Mouse (Mus musculus) intestine, postnatal 0 days (tissue): Measurements from ENCODE around the gene Nipal3. TPM values are rescaled to one million over a fixed set of nuclear protein-coding genes. Genes with fewer than 3 reads are reported as not detected.

Experiments
- ATAC-seq: fragments of 200-750 bp; cut with Nextera tagmentation; 2 replicates; pipeline ENCODE4 v1.8.0; 2017; ENCODE audit warnings: mild to moderate bottlenecking, moderate TSS enrichment, moderate library complexity
- H3K27ac ChIP-seq: fragments of 300-500 bp; sonication (generic); 2 replicates; pipeline ENCODE4 v1.5.1; 2014; ENCODE audit warnings: mild to moderate bottlenecking, low read depth, low read length, moderate library complexity
- H3K27me3 ChIP-seq: fragments of 300-500 bp; sonication (generic); replicated peaks from 2 replicates; pipeline ENCODE4 v1.6.1; 2014; ENCODE audit warnings: low read length, mixed read lengths; ENCODE audit not compliant: control insufficient read depth, insufficient read depth
- H3K36me3 ChIP-seq: fragments of 300-500 bp; sonication (generic); 2 replicates; pipeline ENCODE4 v1.6.1; 2014; ENCODE audit warnings: mild to moderate bottlenecking, moderate library complexity; ENCODE audit not compliant: control insufficient read depth, insufficient read depth
- H3K4me1 ChIP-seq: fragments of 300-500 bp; sonication (generic); replicated peaks from 2 replicates; pipeline ENCODE4 v1.6.1; 2014; ENCODE audit warnings: antibody characterized with exemption, low read length, mixed read lengths; ENCODE audit not compliant: control insufficient read depth, insufficient read depth
- H3K4me2 ChIP-seq: fragments of 300-500 bp; sonication (generic); replicated peaks from 2 replicates; pipeline ENCODE4 v1.6.1; 2014; ENCODE audit warnings: low read depth, mild to moderate bottlenecking, moderate library complexity
- H3K4me3 ChIP-seq: fragments of 300-500 bp; sonication (generic); 2 replicates; pipeline ENCODE4 v1.5.1; 2014; ENCODE audit warnings: low read depth, low read length
- H3K9ac ChIP-seq: fragments of 300-500 bp; sonication (generic); 2 replicates; pipeline ENCODE4 v1.6.1; 2014; ENCODE audit warnings: mild to moderate bottlenecking, low read depth, low read length
- H3K9me3 ChIP-seq: fragments of 300-500 bp; sonication (generic); 2 replicates; pipeline ENCODE4 v1.6.1; 2016; ENCODE audit warnings: mixed run types; ENCODE audit not compliant: control insufficient read depth
- CTCF ChIP-seq: sonication (generic); IDR thresholded peaks from 2 replicates; pipeline ENCODE4 v1.5.1; 2016; ENCODE audit warnings: low read depth, mild to moderate bottlenecking, control low read depth, antibody characterized with exemption, moderate library complexity
- WGBS: fragments of 180-500 bp; shearing (Covaris S2); extraction: QIAGEN DNeasy Blood & Tissue Kit; methylation state at CpG from one replicate; pipeline ENCODE4 v1.1.7; 2014; 5-methylcytosine and 5-hydroxymethylcytosine counted together
- polyA plus RNA-seq: library from polyadenylated mRNA; unstranded; fragments of >200 nt; fragmentation: Nextera tagmentation; extraction: Ambion mirVana; gene quantifications from 2 replicates; pipeline ENCODE4 v1.2.1, GENCODE M21; 2015

Gene Nipal3
- polyA plus RNA-seq, 1 experiment from 2014 or later: 5.7 TPM

GRCm38 (mm10) chr4:135485086-135485485 is 9.8 kb downstream of the Nipal3 start:
- Histone ChIP-seq H3K4me3 (no peak overlapping the region), H3K27me3 (no peaks in the 10 kb centered on the region), H3K4me2 (0 out of 2 replicates have a peak overlapping the region, but pooled peaks have one; percentile 6), H3K4me1 (no peaks in the 10 kb centered on the region), H3K27ac (no peak overlapping the region), H3K9ac (no peak overlapping the region), H3K9me3 (no peaks in the 10 kb centered on the region), H3K36me3 (peaks cover 15% of the 10 kb centered on the region; the same call in 1 of the 2 replicates)
- WGBS: 36% methylated on average over 10 of the region's 10 CpGs
- no peak for TF ChIP-seq CTCF
- no peak; the same call in 1 of the 2 replicates for ATAC-seq

- no peak overlapping the region for H3K4me2 ChIP-seq
- WGBS: 76% methylated on average over 9 of the region's 9 CpGs
- ATAC-seq: no peak
- H3K4me3 ChIP-seq: no peak overlapping the region
- TF ChIP-seq CTCF: peak; percentile 47
- H3K27me3 ChIP-seq: no peaks in the 10 kb centered on the region
- H3K36me3 ChIP-seq: peaks cover 17% of the 10 kb centered on the region
- no peaks in the 10 kb centered on the region for H3K4me1 ChIP-seq
- H3K27ac ChIP-seq: no peak overlapping the region
- no peaks in the 10 kb centered on the region for H3K9me3 ChIP-seq
- H3K9ac ChIP-seq: no peak overlapping the region
Measured at GRCm38 (mm10) chr4:135480370-135480769, 14.5 kb downstream of the Nipal3 start.

- no peak overlapping the region for H3K9ac ChIP-seq
- no peak overlapping the region for H3K4me3 ChIP-seq
- no peak overlapping the region for H3K4me2 ChIP-seq
- no peaks in the 10 kb centered on the region for H3K27me3 ChIP-seq
- whole genome bisulfite sequencing: 84% methylated on average over 10 of the region's 10 CpGs
- no peak overlapping the region for H3K27ac ChIP-seq
- no peak for ATAC-seq
- TF ChIP-seq CTCF: no peak
- no peaks in the 10 kb centered on the region for H3K4me1 ChIP-seq
- H3K36me3 ChIP-seq: peaks cover 33% of the 10 kb centered on the region
- no peaks in the 10 kb centered on the region for H3K9me3 ChIP-seq
Measured at GRCm38 (mm10) chr4:135477851-135478250, 17.0 kb downstream of the Nipal3 start.

GRCm38 (mm10) chr4:135463406-135463805 is 31.4 kb downstream of the Nipal3 start:
- 92% methylated on average over 11 of the region's 11 CpGs for WGBS
- H3K4me3 ChIP-seq: no peak overlapping the region
- no peaks in the 10 kb centered on the region for H3K9me3 ChIP-seq
- H3K4me2 ChIP-seq: no peak overlapping the region
- no peak for ATAC-seq
- no peak for TF ChIP-seq CTCF
- H3K27me3 ChIP-seq: no peaks in the 10 kb centered on the region
- no peaks in the 10 kb centered on the region for H3K4me1 ChIP-seq
- peaks cover 45% of the 10 kb centered on the region for H3K36me3 ChIP-seq
- H3K27ac ChIP-seq: no peak overlapping the region
- H3K9ac ChIP-seq: no peak overlapping the region

- H3K27me3 ChIP-seq: no peaks in the 10 kb centered on the region
- H3K4me3 ChIP-seq: no peak overlapping the region
- peaks cover 5% of the 10 kb centered on the region; the same call in 1 of the 2 replicates for H3K36me3 ChIP-seq
- peak; percentile 95 for ATAC-seq
- WGBS: 19% methylated on average over 12 of the region's 12 CpGs
- peaks cover 4% of the 10 kb centered on the region; the same call in 1 of the 2 replicates for H3K4me1 ChIP-seq
- H3K9ac ChIP-seq: no peak overlapping the region
- H3K9me3 ChIP-seq: no peaks in the 10 kb centered on the region
- peak overlapping the region; percentile 31; the same call in 1 of the 2 replicates for H3K4me2 ChIP-seq
- peak overlapping the region; percentile 74 for H3K27ac ChIP-seq
- no peak for TF ChIP-seq CTCF
Measured at GRCm38 (mm10) chr4:135453572-135453971, 41.3 kb downstream of the Nipal3 start.

GRCm38 (mm10) chr4:135453164-135453563 is 41.7 kb downstream of the Nipal3 start:
- peak; percentile 81 for ATAC-seq

More at GRCm38 (mm10) chr4:135453164-135453563, 41.7 kb downstream of the Nipal3 start:
- Histone ChIP-seq H3K36me3 (peaks cover 5% of the 10 kb centered on the region; the same call in 1 of the 2 replicates), H3K9ac (no peak overlapping the region), H3K4me3 (no peak overlapping the region), H3K9me3 (no peaks in the 10 kb centered on the region), H3K27ac (peak overlapping the region; percentile 74), H3K4me1 (peaks cover 4% of the 10 kb centered on the region; the same call in 1 of the 2 replicates), H3K27me3 (no peaks in the 10 kb centered on the region), H3K4me2 (peak overlapping the region; percentile 31; the same call in 1 of the 2 replicates)
- no peak for TF ChIP-seq CTCF
- 24% methylated on average over 6 of the region's 6 CpGs for WGBS
